Mouse (Mus musculus) heart, embryonic 10.5 days (tissue): Measurements from ENCODE around the gene Fgd2. TPM values are rescaled to one million over a fixed set of nuclear protein-coding genes. Genes with fewer than 3 reads are reported as not detected.
"Not testable (repeated sequence)": the region's sequence is repeated elsewhere in the genome, so short reads cannot be mapped to it uniquely, and the experiment has no call there.

Experiments used
- DNase-seq: peaks from one replicate; pipeline ENCODE4 v3.0.0-alpha.2; 2017; ENCODE audit warnings: low spot score
- H3K27ac ChIP-seq: fragments of 300-500 bp; sonication (generic); 2 replicates; pipeline ENCODE4 v1.5.1; 2016; ENCODE audit warnings: mild to moderate bottlenecking
- H3K27me3 ChIP-seq: fragments of 300-500 bp; sonication (generic); 2 replicates; pipeline ENCODE4 v1.6.1; 2016; ENCODE audit warnings: mild to moderate bottlenecking; ENCODE audit not compliant: poor library complexity, insufficient read depth, severe bottlenecking
- H3K36me3 ChIP-seq: fragments of 300-500 bp; sonication (generic); 2 replicates; pipeline ENCODE4 v1.6.1; 2016; ENCODE audit warnings: mild to moderate bottlenecking, moderate library complexity
- H3K4me1 ChIP-seq: fragments of 300-500 bp; sonication (generic); 2 replicates; pipeline ENCODE4 v1.6.1; 2016; ENCODE audit warnings: mild to moderate bottlenecking
- H3K4me3 ChIP-seq: fragments of 300-500 bp; sonication (generic); 2 replicates; pipeline ENCODE4 v1.5.1; 2016; ENCODE audit warnings: mild to moderate bottlenecking, moderate library complexity
- H3K9me3 ChIP-seq: fragments of 300-500 bp; sonication (generic); 2 replicates; pipeline ENCODE4 v1.6.1; 2016; ENCODE audit warnings: mild to moderate bottlenecking, moderate library complexity
- WGBS: fragments of 180-500 bp; shearing (Covaris S2); methylation state at CpG from one replicate; pipeline ENCODE4 v1.1.7; 2016; 5-methylcytosine and 5-hydroxymethylcytosine counted together
- polyA plus RNA-seq: library from polyadenylated mRNA; unstranded; fragments of >200 nt; fragmentation: Nextera tagmentation; extraction: Ambion mirVana; gene quantifications from 2 replicates; pipeline ENCODE4 v1.2.1, GENCODE M21; 2016

The Fgd2 gene
- polyA plus RNA-seq, 1 experiment from 2014 or later = 3.8 TPM

DNA sequence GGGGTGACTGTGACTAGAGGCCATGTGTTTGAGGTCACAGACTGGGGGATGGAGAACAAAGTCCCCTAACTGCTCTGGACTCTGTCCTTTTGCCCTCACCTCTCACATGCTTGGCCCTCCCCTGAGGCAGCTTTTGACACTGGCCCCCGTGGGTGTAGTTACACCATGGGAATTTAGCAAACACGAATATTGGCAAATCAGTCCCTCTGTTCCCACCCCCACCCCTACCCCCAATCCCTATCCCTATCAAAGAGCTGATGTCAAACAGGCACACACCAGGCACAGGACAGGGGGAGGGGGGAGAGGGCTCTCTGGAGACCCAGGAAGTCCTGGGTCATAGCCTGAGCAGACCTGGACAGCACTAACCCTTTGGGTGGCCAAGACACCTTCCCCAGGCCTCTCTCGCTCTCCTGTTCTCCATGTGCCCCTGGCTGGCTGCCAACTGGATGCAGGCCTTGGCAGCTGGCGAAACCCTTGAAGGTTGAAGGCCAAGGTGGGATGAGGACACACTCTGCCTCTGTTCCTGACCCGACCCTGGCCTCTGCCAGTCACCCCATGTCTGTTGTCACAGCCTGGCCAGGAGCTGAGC, 24.2 kb downstream of the Fgd2 start:
- H3K36me3 ChIP-seq = no peaks in the 10 kb centered on the region
- no peaks in the 10 kb centered on the region for H3K27me3 ChIP-seq
- 47% methylated on average over 5 of the region's 5 CpGs for WGBS
- no peaks in the 10 kb centered on the region for H3K9me3 ChIP-seq
- H3K4me1 ChIP-seq = peaks cover 12% of the 10 kb centered on the region
- H3K4me3 ChIP-seq = no peak overlapping the region
- H3K27ac ChIP-seq = no peak overlapping the region
- no peak for DNase-seq

DNA sequence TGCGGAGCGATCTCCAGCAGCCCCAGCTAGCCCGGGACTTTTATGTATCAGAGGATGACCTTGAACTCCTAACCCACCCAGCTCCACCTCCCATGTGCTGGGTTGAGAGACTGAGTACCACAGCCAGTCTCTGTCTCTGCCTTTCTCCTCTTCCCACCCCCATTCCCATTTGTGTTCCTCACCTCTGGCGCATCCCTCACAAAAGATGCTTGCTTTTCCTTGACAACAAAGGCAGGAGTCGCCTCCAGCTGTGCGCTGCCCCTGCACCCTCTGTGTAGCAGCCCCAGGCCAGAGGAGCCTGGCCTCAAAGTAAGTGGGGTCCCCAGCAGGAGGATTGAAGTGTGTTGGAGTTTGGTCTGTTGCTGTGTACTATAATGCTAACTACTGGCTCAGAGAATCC, 25.0 kb downstream of the Fgd2 start:
- H3K27me3 ChIP-seq = no peaks in the 10 kb centered on the region
- peaks cover 12% of the 10 kb centered on the region for H3K4me1 ChIP-seq
- H3K27ac ChIP-seq = no peak overlapping the region
- DNase-seq = no peak
- H3K4me3 ChIP-seq = no peak overlapping the region
- no peaks in the 10 kb centered on the region for H3K9me3 ChIP-seq
- no peaks in the 10 kb centered on the region for H3K36me3 ChIP-seq
- 40% methylated on average over 6 of the region's 6 CpGs for WGBS

DNA sequence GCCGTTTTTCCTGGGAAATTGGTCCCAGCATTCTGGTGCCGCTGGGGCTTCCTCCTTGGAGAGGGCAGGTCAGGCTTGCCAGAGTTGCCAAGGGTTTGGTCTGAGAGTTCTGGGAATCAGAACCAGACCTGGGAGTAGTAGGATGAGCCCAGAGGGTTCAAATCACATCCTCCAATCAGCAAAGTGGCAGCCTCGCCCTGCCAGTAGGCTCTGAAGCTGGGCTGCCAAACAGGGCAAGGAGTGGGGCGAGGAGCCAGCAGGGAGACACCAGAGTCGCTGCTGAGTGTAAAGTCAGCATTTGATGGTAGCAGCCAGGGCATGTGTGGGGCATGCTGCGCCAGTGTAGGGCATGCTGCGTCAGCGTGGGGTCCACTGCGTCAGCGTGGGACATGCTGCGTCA, 28.3 kb downstream of the Fgd2 start:
- no peaks in the 10 kb centered on the region for H3K27me3 ChIP-seq
- DNase-seq = no peak
- no peaks in the 10 kb centered on the region for H3K36me3 ChIP-seq
- H3K9me3 ChIP-seq = no peaks in the 10 kb centered on the region
- no peak overlapping the region for H3K4me3 ChIP-seq
- H3K27ac ChIP-seq = peak overlapping the region; percentile 29; the same call in 1 of the 2 replicates
- WGBS = 79% methylated on average over 11 of the region's 11 CpGs
- peaks cover 19% of the 10 kb centered on the region for H3K4me1 ChIP-seq

DNA sequence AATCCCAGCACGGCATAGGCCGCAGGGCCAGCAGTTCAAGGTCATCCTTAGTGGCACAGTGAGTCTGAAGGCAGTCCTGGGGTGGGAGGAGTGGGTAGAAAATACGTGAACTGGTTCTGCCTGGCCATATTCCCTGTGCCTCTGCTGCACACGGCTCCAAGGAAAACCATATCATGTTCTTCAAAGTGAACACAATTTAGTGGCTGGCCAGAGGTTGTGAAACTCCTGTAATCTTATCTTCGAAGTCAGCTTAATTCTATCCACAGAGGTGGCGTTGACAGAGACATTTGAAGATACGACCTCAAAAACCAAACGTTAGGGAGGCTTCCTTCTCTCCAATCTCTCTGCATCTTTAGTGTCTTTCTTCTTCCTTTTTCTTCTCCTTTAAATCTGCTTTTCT, 30.6 kb downstream of the Fgd2 start:
- 44% methylated on average over 8 of the region's 8 CpGs for WGBS
- H3K9me3 ChIP-seq = no peaks in the 10 kb centered on the region
- H3K4me3 ChIP-seq = no peak overlapping the region
- H3K27ac ChIP-seq = no peak overlapping the region
- 0 out of 2 replicates have a peak, but pooled peaks cover 8% of the 10 kb centered on the region for H3K27me3 ChIP-seq
- no peaks in the 10 kb centered on the region for H3K36me3 ChIP-seq
- no peak for DNase-seq
- peaks cover 15% of the 10 kb centered on the region for H3K4me1 ChIP-seq

DNA sequence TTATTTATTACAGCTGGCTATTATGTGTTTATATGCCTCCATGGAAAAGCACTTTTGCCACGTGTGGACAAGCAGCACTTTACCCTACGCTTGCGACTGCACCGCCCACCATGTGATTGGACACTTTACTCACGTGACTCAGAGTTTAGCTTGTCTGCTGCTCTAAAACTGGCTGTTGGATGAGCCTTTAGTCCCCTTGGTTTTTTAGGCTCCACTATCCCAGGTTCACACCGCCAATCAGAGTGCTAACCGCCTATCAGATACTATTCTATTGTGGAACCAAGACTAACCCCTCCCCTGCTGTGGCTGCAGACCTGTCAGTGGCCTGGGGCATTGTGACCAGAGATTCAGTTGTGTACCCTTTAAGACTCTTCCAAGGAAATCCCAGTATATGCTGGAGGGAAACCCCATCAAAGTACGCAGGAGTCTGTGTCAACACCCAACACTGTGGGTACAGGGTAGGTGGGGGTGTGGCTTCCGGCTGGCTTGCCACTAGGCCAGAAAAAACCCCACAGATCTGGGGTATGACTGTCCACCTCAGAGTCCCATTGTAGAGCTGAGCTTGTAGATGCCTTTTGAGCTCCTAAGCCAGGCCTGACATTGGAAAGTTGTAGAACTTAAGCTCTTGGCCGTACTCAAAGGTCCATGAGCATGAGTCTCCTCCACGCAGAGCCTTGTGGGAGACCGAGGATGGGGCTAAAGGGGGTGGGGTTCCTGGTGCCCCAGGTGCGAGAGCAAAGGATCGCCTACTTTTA, 32.8 kb downstream of the Fgd2 start:
- Histone ChIP-seq H3K4me1 (peaks cover 34% of the 10 kb centered on the region), H3K27me3 (0 out of 2 replicates have a peak, but pooled peaks cover 8% of the 10 kb centered on the region), H3K36me3 (no peaks in the 10 kb centered on the region), H3K4me3 (no peak overlapping the region), H3K9me3 (no peaks in the 10 kb centered on the region), H3K27ac (peak overlapping the region; percentile 24; the same call in 1 of the 2 replicates)
- DNase-seq = no peak
- WGBS = 66% methylated on average over 14 of the region's 14 CpGs

DNA sequence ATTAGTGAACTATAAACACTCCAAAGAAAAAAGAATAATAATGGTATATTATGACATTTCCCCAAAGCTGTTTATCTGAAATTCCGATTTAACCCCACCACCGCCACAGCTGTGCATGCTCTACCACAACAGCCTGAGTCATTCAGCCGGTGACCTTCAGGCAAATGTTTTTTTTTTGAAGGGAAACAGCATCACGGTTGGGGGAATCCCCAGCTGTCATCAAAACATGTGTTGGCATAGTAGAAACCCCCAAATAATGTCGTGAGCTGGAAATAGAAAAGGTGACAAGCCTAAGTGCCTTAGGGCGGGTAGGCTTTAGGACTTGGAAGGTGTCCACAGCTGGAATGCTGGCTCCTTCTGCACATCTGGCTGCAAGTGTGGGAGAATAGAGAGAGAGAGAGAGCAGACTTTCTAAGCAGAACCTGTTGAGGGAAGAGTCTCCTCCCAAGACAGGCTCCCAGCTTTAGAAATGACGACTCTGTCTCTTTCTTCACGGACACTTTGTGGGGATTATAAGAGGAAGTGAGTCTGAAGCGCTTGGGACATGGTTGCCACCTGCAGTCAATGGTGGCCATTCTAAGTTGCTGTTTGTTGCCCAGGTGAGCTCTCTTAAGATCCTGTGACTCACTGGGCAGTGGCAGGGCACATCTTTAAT, 33.5 kb downstream of the Fgd2 start:
- Histone ChIP-seq H3K27ac (no peak overlapping the region), H3K27me3 (0 out of 2 replicates have a peak, but pooled peaks cover 8% of the 10 kb centered on the region), H3K9me3 (no peaks in the 10 kb centered on the region), H3K4me3 (no peak overlapping the region), H3K36me3 (no peaks in the 10 kb centered on the region), H3K4me1 (peaks cover 42% of the 10 kb centered on the region)
- no peak for DNase-seq
- 57% methylated on average over 9 of the region's 9 CpGs for WGBS

DNA sequence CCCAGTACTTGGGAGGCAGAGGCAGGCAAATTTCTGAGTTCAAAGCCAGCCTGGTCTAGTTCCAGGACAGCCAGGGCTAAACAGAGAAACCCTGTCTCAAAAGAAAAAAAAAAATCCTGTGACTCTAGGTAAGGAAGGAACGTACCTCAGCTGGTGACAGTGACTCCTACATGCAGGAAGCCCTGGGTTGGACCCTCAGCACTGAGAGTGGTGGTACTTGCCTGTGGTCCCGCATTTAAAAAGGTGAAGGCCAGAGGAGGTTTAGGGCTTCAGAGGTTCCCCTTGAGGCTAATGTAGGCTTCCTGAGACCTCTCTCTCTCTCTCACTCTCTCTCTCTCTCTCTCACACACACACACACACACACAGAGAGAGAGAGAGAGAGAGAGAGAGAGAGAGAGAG, 34.0 kb downstream of the Fgd2 start:
- Histone ChIP-seq H3K27ac (0 out of 2 replicates have a peak overlapping the region, but pooled peaks have one; percentile 62), H3K4me1 (peaks cover 47% of the 10 kb centered on the region)
- not testable (repeated sequence) for DNase-seq, H3K9me3 ChIP-seq, H3K27me3 ChIP-seq, H3K36me3 ChIP-seq, H3K4me3 ChIP-seq
- 71% methylated on average over 2 of the region's 2 CpGs for WGBS

DNA sequence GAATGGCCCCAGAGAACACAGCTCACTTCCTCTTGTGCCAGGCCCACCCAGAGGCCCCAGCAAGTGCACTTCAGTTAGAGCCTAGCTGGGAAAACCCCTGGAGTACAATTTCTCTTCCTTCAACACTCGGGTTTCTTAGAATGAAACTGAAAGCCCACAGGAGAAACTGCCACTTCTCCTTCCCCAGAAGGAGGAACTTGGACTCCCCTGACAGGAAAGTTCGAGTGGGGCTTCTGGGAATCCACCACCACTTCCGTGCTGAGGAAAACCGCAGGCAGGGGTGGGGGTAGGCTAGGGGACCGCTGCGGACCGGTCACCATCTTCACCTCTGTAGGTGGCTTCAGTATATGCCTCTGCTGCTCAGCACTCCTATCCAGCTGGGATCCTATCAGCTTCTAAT, 34.7 kb downstream of the Fgd2 start:
- DNase-seq = no peak
- H3K27me3 ChIP-seq = 0 out of 2 replicates have a peak, but pooled peaks cover 8% of the 10 kb centered on the region
- peaks cover 53% of the 10 kb centered on the region for H3K4me1 ChIP-seq
- no peaks in the 10 kb centered on the region for H3K36me3 ChIP-seq
- H3K4me3 ChIP-seq = no peak overlapping the region
- H3K27ac ChIP-seq = peak overlapping the region; percentile 62; the same call in 1 of the 2 replicates
- H3K9me3 ChIP-seq = no peaks in the 10 kb centered on the region
- WGBS = 45% methylated on average over 7 of the region's 7 CpGs

DNA sequence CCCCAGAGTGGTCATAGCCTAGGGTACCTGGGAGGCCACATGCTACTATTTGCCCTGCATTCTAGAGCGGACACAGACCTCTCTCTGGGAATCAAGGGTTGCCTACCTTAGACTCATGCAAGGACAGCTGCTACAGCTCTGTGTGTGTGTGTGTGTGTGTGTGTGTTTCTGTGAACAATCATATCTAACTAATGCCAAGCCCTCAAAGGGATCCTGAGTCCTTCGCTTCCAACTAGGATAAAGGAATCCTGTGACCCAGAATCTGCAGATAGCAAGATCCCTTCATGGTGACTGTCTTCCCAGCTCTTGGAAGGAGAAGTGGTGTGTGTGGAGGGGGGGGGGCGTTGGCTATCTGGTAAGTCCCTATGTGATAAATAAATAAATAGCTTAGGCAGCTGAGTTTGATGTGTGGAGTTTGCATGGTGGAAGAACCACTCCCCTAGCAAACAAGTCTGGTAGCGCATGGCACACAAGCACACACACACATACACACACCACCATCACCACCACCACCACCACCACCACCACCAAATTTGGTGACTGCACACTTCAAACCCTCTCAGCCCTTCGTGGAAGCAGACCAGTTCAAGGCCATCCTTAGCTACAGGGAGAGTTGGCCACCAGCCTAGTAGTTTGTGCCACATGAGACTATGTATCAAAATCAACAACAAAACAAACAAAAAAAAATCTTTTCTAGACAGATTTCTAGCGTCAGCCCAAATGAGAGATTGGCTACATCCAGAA, 35.5 kb downstream of the Fgd2 start:
- Histone ChIP-seq H3K27me3 (0 out of 2 replicates have a peak, but pooled peaks cover 8% of the 10 kb centered on the region), H3K4me3 (0 out of 2 replicates have a peak overlapping the region, but pooled peaks have one; percentile 53), H3K36me3 (no peaks in the 10 kb centered on the region), H3K9me3 (no peaks in the 10 kb centered on the region), H3K4me1 (peaks cover 60% of the 10 kb centered on the region), H3K27ac (peak overlapping the region; percentile 94)
- WGBS = 58% methylated on average over 6 of the region's 6 CpGs
- DNase-seq = no peak

DNA sequence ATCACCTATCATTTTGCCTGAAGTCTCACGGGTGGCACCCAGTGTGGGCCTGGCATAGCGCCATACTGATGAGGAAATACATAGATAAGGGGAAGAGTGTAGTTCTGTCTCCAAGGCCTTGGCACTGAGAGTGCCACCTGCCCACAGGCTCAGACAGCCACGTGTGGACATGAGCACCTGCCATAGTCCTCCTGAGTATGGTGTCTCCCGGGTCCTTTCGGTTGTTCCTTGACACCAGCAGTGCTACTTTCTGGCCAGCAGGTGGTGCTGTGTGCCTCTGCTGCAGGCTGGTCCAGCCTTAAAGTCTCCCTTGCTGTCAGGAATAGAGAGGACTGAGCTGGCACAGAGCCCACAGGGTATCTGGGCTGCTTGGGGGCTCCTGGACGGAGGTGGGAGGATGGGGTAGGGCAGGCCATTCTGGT, 36.1 kb downstream of the Fgd2 start:
- no peaks in the 10 kb centered on the region for H3K36me3 ChIP-seq
- H3K27ac ChIP-seq = peak overlapping the region; percentile 94
- peaks cover 63% of the 10 kb centered on the region for H3K4me1 ChIP-seq
- WGBS = 16% methylated on average over 6 of the region's 6 CpGs
- 0 out of 2 replicates have a peak, but pooled peaks cover 8% of the 10 kb centered on the region for H3K27me3 ChIP-seq
- peak overlapping the region; percentile 53 for H3K4me3 ChIP-seq
- H3K9me3 ChIP-seq = no peaks in the 10 kb centered on the region
- peak; percentile 96 for DNase-seq

DNA sequence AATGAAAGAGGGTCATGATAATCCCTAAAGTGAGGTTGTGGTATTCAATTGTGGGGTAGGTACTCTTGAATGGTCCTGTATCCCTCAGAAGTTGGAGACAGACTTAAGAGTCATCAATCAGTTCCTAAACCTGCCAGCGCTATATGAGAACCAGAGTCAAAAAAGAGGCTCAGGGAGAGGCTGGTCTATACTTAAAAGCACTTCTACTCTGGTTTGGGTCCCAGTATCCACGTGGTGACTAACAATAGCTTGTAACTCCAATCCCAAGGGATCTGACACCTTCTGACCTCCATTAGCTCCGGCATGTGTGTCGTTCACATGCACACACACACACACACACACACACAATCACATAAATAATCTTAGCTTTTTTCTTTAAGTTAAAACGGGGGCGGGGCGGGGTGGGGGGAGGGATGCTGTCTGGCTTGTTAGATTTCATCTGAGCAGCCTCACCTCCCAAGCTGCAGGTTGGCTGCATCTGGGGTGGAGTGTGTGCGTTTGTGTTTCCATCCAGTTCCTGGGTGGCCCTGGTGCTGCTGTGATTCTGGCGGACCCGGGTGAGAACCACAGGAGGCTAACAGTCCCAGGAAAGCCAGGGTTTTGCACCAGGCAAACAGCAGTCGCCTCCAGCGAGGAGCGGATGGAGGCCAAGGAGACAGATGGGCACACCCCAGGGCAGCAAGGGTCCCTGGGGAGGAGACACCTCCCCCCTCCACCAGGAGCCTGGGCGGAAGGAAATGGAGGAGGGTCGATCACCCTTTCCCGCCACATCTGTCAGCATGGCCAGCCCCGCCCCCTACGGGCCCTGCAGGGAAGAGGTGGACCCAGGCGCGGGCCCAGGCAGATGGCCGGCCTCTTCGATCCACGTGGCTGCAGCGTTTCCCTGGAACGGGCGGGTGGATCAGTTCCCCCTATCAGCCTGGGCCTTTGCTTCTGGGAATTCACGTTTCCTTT, 37.0 kb downstream of the Fgd2 start:
- 0 out of 2 replicates have a peak, but pooled peaks cover 8% of the 10 kb centered on the region for H3K27me3 ChIP-seq
- no peaks in the 10 kb centered on the region for H3K36me3 ChIP-seq
- no peaks in the 10 kb centered on the region for H3K9me3 ChIP-seq
- peaks cover 66% of the 10 kb centered on the region for H3K4me1 ChIP-seq
- peak overlapping the region; percentile 53 for H3K4me3 ChIP-seq
- WGBS = under 1% methylated on average over 27 of the region's 27 CpGs
- H3K27ac ChIP-seq = peak overlapping the region; percentile 94
- peak; percentile 96 for DNase-seq
